Mouse (Mus musculus): Measurements from ENCODE around the gene Tshr.

Tshr gene

GRCm38 (mm10) chr12:91588670-91589541 lies 204.5 kb downstream of the Tshr start:
- DNase-seq, result peak; percentile 51

GRCm38 (mm10) chr12:91589542-91589846 lies 205.1 kb downstream of the Tshr start:
- DNase-seq, result no peak

- peak; percentile 95 for DNase-seq
These were observed 205.7 kb downstream of the Tshr start, which contains the start of gene Gtf2a1 for GRCm38 (mm10) chr12:91589847-91590690. Gtf2a1 (minus strand) TSS chr12:91590487.

GRCm38 (mm10) chr12:91590716-91591115 lies 206.4 kb downstream of the Tshr start:
- peak; percentile 13 for DNase-seq

- no peak for DNase-seq
These were observed 206.8 kb downstream of the Tshr start for GRCm38 (mm10) chr12:91591191-91591590.

GRCm38 (mm10) chr12:91592128-91592527 lies 207.8 kb downstream of the Tshr start:
- no peak for DNase-seq
